Mouse (Mus musculus) lung, postnatal 0 days (tissue): Measurements from ENCODE around the gene Wdfy4.

Experiments used
- CTCF ChIP-seq: IDR thresholded peaks from 2 replicates; pipeline ENCODE4 v1.5.1; 2016; ENCODE audit warnings: antibody characterized with exemption, mild to moderate bottlenecking
- EP300 ChIP-seq: IDR thresholded peaks from 2 replicates; pipeline ENCODE4 v1.6.1; 2016; ENCODE audit warnings: antibody characterized with exemption, mild to moderate bottlenecking, control low read depth

DNA sequence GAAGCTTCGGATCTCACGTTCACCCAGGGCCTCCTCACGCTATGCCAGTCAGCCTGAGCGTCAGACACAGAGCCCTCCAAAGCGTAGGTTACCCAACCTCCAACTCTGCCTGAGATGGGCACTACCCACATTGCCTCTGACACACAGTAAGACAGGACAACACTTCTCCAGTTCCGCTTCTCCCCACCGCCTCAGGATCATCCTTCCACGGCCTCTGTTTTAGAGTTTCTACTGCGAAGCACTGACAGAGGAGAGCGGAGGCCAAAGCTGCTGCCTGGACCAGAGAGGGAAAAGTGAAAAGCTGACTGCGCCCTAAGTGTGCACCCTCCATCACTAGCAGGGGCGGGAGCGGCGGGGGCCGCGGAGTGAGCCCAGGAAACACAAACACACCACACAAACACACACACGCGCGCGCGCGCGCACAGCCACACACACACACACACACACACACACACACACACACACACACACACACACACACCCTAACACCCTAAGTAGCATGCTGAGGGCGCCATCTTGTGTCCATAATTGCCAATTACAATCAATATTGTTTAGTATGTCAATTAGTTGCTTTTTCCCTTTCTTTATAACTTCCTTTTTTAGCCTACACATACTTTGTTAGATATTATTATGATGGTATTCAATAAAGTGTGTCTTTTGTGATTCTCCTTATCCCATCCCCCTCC lies 20.1 kb upstream of the Wdfy4 start:
- TF ChIP-seq CTCF (peak; percentile 76), EP300 (no peak)
